Mouse (Mus musculus) ovary, adult 2 months (tissue): Measurements from ENCODE around the gene Dnajc5. TPM values are rescaled to one million over a fixed set of nuclear protein-coding genes. Genes with fewer than 3 reads are reported as not detected.

Experiments used
- polyA plus RNA-seq: library from polyadenylated mRNA; depleted of rRNA; stranded (reverse); fragments of >200 nt; gene quantifications from 2 replicates; pipeline ENCODE4 v1.2.3, GENCODE M21; 2012; rRNA removed

Gene Dnajc5
- 61.5 and 73.6 TPM in 2 replicates for polyA plus RNA-seq

DNA sequence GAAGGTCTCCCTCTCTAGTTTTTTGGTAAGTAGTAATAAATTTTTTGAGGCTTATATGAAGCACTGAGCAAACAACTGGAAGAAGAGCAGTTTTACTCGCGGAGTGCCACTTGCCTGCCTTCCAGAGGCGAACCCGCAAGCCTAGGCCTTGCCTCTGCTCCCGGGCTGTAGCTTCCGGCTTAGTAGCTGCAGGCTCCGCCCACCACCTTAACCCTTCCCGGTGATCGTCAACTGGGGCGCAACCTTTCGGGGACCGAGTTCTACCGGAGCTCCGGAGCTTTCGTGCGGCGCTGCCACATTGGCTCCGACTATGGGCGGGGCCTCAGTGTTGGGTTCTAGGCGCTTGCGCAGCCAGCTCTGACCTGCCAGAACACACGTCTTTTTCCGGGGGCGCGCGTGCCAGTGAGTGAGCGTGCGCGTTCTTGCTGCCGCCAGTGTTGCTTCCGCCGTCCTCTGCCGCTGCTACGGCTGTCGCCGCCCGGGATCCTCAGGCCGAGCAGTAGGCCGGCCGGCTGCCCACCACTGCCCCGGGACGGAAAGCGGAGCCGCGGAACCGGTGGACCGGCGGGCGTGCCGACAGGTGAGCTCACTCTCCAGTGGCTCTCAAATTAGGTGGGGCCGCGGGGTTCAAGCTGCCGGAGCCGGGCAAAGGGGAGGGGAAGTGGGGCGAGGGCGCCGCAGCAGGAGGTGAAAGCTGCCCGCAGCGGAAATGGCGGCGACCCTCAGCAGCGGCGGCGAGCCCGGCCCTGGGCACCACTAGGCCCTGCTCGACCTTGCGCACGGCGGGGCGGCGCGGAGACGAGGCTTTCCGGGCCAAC lies at the start of gene Dnajc5:
Gene Dnajc5, plus strand, starts transcription at position 368 of the 818 bp plus-strand sequence.

DNA sequence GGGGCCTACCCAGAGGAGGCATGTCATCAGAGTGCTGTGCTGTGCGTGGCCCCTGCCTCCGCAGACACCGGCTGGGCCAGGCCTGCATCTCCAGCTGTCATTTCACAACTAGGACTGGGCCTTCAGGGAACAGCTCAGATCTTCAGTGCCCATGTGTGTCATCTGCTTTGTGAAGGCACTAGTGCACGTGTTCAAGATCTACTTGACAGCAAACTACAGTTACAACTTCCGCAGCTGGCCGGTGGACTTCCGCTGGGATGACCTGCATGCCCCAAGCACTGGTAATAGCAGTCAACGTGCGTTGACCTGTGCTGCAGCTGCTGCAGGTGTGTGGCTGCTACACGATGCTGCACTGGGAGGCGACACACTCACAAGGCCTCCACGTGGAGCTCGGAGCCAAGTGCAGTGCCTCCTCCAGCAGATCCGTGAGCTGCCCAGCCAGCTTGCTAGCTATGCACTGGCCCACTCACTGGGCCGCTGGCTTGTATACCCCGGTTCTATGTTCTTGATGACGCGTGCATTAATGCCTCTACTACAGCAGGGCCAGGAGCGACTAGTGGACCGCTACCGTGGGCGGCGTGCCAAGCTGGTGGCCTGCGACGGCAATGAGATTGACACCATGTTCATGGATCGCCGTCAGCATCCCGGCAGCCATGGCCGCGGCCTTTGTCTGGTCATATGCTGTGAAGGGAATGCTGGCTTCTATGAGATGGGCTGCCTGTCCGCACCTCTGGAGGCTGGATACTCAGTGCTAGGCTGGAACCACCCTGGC lies 26.9 kb upstream of the Dnajc5 start, which contains the start of gene Abhd16b:
Gene Abhd16b, plus strand, starts transcription at position 51 of the 772 bp plus-strand sequence.

GRCm38 (mm10) chr2:181496831-181497547 lies 23.3 kb upstream of the Dnajc5 start, which contains the start of gene Tpd52l2:
Gene Tpd52l2 (plus strand): TSS chr2:181497142.

GRCm38 (mm10) chr2:181584411-181584942 lies 64.2 kb downstream of the Dnajc5 start, which contains the start of gene Uckl1:
Gene Uckl1 (minus strand): TSS chr2:181584892.

DNA sequence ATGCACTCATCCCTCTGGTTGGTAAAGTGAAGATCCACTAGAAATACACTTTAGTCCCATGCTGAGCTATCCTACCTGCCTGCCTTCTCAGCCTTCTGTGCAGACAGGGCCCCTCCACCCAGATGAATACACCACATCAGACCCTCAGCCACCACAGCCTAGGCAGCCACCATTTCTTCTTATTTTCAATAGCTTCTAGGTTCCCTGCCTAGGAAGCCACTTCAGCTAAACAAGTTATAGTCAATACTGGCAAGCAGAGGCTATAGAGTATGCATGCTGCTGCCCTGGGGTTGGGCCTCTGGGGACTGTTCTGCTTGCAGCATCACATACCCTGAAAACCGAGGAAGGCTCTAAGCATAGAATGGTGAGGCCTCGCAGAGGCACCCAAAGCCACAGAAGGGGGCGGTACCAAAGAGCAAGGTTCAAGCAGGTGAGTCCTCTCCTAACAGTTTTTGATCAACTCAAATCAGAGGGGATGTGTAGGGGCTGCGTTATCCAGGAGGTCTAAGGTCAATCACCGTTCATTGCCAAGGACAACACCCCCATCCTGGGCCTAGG lies 71.3 kb downstream of the Dnajc5 start, which contains the start of gene Prpf6:
Gene Prpf6, plus strand, starts transcription at position 341 of the 558 bp plus-strand sequence.

GRCm38 (mm10) chr2:181592231-181593041 lies 72.2 kb downstream of the Dnajc5 start, which contains the start of gene Zfp512b:
Gene Zfp512b (minus strand): TSS chr2:181592803.

DNA sequence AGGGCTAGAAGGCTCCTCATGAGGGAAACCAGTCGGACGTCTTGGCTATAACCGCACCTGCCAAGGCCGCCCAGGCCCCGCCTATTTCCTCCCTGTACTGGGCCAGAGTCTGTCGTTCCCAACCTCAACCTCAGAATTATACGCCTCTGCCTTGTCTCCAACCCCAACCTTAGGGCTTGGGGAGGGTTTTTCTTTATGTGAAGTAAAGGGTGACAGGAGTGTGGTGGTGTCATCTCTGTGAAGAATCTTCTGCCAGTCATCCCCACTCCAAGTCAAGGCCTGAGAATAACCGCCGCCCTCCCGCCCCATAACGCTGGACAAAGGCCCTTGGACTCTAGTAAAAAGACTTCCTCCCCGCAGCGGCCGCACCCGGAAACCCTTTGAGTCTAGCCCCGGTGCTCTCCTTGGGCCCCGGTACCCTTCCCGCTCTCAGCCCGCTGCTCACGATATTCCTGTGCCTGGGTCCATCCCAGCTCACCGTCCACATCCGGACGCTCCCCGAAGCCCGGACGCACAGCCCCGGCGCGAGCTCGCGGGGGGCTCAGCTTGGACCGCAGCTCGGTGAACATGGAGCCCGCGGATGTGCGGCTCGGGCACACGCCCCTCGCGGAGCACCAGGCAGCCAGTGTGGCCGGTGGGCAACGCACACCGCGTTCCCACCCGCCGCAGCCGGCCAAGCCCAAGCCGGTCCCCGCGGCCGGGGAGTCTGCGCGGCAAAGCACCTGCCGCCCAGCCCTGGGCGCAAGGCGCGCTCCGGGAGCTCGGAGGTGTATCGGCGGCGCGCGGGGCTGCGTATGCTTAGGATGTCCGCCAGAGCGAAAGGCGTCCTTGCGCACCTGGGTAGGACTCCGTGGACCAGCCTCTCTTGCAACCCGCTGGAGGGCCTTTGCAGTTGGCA lies 78.4 kb downstream of the Dnajc5 start, which contains the start of gene Samd10:
Gene Samd10, minus strand, starts transcription at position 759 of the 898 bp plus-strand sequence.

Other genes starting within 250 kb of the Dnajc5 start
- 31.8 and 32.4 TPM in 2 replicates for gene Gmeb2, start 232.4 kb upstream of the Dnajc5 start, polyA plus RNA-seq
- gene Stmn3, start 206.0 kb upstream of the Dnajc5 start, polyA plus RNA-seq, result 0.36 TPM in 1 of 2 replicates, not detected in the other
- gene Rtel1, start 200.7 kb upstream of the Dnajc5 start, polyA plus RNA-seq, result 53.9 and 70.8 TPM in 2 replicates
- 71.1 and 77.7 TPM in 2 replicates for gene Zgpat, start 155.6 kb upstream of the Dnajc5 start, polyA plus RNA-seq
- 36.7 and 46.0 TPM in 2 replicates for gene Arfrp1, start 155.1 kb upstream of the Dnajc5 start, polyA plus RNA-seq
- 191 and 210 TPM in 2 replicates for gene Lime1, start 140.4 kb upstream of the Dnajc5 start, polyA plus RNA-seq
- gene Zbtb46, start 61.1 kb upstream of the Dnajc5 start, polyA plus RNA-seq, result 16.7 and 16.9 TPM in 2 replicates
- 0.14 and 0.43 TPM in 2 replicates for gene Abhd16b, start 27.3 kb upstream of the Dnajc5 start, polyA plus RNA-seq
- gene Tpd52l2, start 23.3 kb upstream of the Dnajc5 start, polyA plus RNA-seq, result 62.8 and 108 TPM in 2 replicates
- gene Uckl1, start 64.4 kb downstream of the Dnajc5 start, polyA plus RNA-seq, result 146 and 181 TPM in 2 replicates
- 21.1 and 26.7 TPM in 2 replicates for gene Prpf6, start 71.4 kb downstream of the Dnajc5 start, polyA plus RNA-seq
- 108 and 116 TPM in 2 replicates for gene Zfp512b, start 72.3 kb downstream of the Dnajc5 start, polyA plus RNA-seq
- gene Samd10, start 78.7 kb downstream of the Dnajc5 start, polyA plus RNA-seq, result 41.9 and 44.3 TPM in 2 replicates
- 0.62 and 1.0 TPM in 2 replicates for gene Gm29797, start 136.5 kb downstream of the Dnajc5 start, polyA plus RNA-seq
- 209 and 217 TPM in 2 replicates for gene Sox18, start 151.2 kb downstream of the Dnajc5 start, polyA plus RNA-seq
- gene Tcea2, start 159.8 kb downstream of the Dnajc5 start, polyA plus RNA-seq, result 32.8 and 33.7 TPM in 2 replicates
- 119 and 136 TPM in 2 replicates for gene Rgs19, start 173.5 kb downstream of the Dnajc5 start, polyA plus RNA-seq
- not detected in 2 replicates for gene Lkaaear1, start 178.0 kb downstream of the Dnajc5 start, polyA plus RNA-seq
- 0.93 and 1.5 TPM in 2 replicates for gene Oprl1, start 194.5 kb downstream of the Dnajc5 start, polyA plus RNA-seq
- gene Myt1, start 242.8 kb downstream of the Dnajc5 start, polyA plus RNA-seq, result 0.07 and 0.08 TPM in 2 replicates